Mouse (Mus musculus): ENCODE data around the gene Ccdc190. TPM values are rescaled to one million over a fixed set of nuclear protein-coding genes. Genes with fewer than 3 reads are reported as not detected.

The Ccdc190 gene
- polyA plus RNA-seq, 1 experiment from 2014 or later, result 0.11 TPM

DNA sequence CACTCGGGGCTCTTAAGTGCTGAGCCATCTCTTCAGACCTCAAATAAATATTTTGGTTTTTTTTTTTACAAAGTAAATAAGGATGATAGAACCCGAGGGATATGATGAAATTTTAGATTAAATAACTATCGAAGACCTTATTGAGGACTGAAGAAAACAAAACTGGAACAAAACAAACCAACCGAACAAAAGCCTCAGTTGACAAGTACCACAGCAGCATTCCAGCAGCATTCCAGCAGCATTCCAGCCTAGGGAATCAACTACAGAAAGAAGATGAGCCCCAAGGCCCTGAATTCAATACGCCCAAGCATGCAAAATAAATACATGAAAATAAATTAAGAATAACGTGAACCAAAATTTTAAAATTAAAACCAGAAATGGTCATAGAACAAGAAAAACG, 21.5 kb downstream of the Ccdc190 start:
- Histone ChIP-seq H3K4me1 (replicated peaks; ENCODE audit: control insufficient read depth, insufficient read depth) (no peaks in the 10 kb centered on the region), H3K9ac (ENCODE audit: low read length) (no peak overlapping the region)
- 55% methylated on average over 7 of the region's 7 CpGs for WGBS

DNA sequence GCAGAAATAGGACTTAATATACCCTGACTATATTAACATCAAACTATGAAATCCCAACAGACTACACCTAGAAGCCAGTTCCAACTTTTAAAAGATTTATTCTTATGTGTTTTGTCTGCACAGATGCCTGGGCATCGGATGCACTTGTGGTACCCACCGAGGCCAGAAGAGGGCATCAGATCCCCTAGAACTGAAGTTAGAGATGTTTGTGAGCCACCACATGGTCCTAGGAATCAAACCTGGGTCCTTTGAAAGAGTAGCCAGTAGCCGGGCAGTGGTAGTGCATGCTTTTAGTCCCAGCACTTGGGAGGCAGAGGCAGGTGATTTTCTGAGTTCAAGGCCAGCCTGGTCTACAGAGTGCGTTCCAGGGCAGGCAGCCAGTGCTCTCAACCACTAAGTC, 22.2 kb downstream of the Ccdc190 start:
- DNase-seq (ENCODE audit: low spot score), result no peak
- TF ChIP-seq EP300 (optimal IDR thresholded peaks at IDR 0.05) (no peak), CTCF (IDR thresholded peaks at IDR 0.05; ENCODE audit: low read depth) (peak; percentile 54)
- Histone ChIP-seq H3K9me3 (ENCODE audit: control insufficient read depth, low read length) (no peaks in the 10 kb centered on the region), H3K4me2 (replicated peaks; ENCODE audit: low read depth) (no peak overlapping the region), H3K9ac (ENCODE audit: low read length) (no peak overlapping the region), H3K4me1 (replicated peaks; ENCODE audit: control insufficient read depth, insufficient read depth) (no peaks in the 10 kb centered on the region), H3K27me3 (ENCODE audit: control insufficient read depth, insufficient read depth, low read length) (no peaks in the 10 kb centered on the region), H3K4me3 (ENCODE audit: low read depth, low read length) (no peak overlapping the region), H3K36me3 (ENCODE audit: control insufficient read depth, insufficient read depth, low read length) (peaks cover 7% of the 10 kb centered on the region; the same call in 1 of the 2 replicates), H3K27ac (replicated peaks) (no peak overlapping the region)
- 91% methylated on average over 4 of the region's 4 CpGs for WGBS
- ATAC-seq (ENCODE audit: low FRiP score, low TSS enrichment), result no peak

More for the DNA sequence above, 21.5 kb downstream of the Ccdc190 start:
- Histone ChIP-seq H3K27ac (replicated peaks) (no peak overlapping the region), H3K36me3 (ENCODE audit: control insufficient read depth, insufficient read depth, low read length) (peaks cover 5% of the 10 kb centered on the region; the same call in 1 of the 2 replicates), H3K27me3 (ENCODE audit: control insufficient read depth, insufficient read depth, low read length) (no peaks in the 10 kb centered on the region), H3K4me2 (replicated peaks; ENCODE audit: low read depth) (no peak overlapping the region), H3K9me3 (ENCODE audit: control insufficient read depth, low read length) (no peaks in the 10 kb centered on the region), H3K4me3 (ENCODE audit: low read depth, low read length) (no peak overlapping the region)
- no peak for ATAC-seq (ENCODE audit: low FRiP score, low TSS enrichment)
- no peak for TF ChIP-seq EP300 (optimal IDR thresholded peaks at IDR 0.05)
- no peak for TF ChIP-seq CTCF (IDR thresholded peaks at IDR 0.05; ENCODE audit: low read depth)
- DNase-seq (ENCODE audit: low spot score), result no peak

DNA sequence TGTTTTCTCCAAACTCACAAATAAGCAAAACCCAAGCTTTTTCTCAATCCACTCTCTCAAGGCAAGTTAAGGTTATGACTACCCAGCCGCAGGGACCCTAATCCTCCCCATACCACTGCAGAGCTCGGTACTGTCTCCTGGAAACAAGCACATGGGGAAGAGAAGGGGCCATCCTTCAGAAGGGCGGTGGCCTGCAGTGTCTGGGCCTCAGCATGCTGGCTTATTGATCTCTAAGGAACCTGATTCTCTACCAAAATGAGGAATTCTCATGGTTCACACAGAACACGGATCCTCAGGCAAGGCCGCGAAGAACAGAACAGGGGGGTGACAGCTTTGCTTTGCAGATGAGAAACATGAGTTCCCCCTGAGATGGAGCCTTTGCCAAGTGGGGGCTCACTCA, 23.1 kb downstream of the Ccdc190 start:
- no peak for ATAC-seq (ENCODE audit: low FRiP score, low TSS enrichment)
- H3K27ac ChIP-seq (replicated peaks), result no peak overlapping the region
- no peaks in the 10 kb centered on the region for H3K9me3 ChIP-seq (ENCODE audit: control insufficient read depth, low read length)
- no peak overlapping the region for H3K4me2 ChIP-seq (replicated peaks; ENCODE audit: low read depth)
- no peaks in the 10 kb centered on the region for H3K4me1 ChIP-seq (replicated peaks; ENCODE audit: control insufficient read depth, insufficient read depth)
- no peak overlapping the region for H3K4me3 ChIP-seq (ENCODE audit: low read depth, low read length)
- 88% methylated on average over 6 of the region's 6 CpGs for WGBS
- H3K9ac ChIP-seq (ENCODE audit: low read length), result no peak overlapping the region
- H3K36me3 ChIP-seq (ENCODE audit: control insufficient read depth, insufficient read depth, low read length), result peaks cover 9% of the 10 kb centered on the region; the same call in 1 of the 2 replicates
- DNase-seq (ENCODE audit: low spot score), result no peak
- TF ChIP-seq EP300 (optimal IDR thresholded peaks at IDR 0.05), result no peak
- TF ChIP-seq CTCF (IDR thresholded peaks at IDR 0.05; ENCODE audit: low read depth), result no peak
- no peaks in the 10 kb centered on the region for H3K27me3 ChIP-seq (ENCODE audit: control insufficient read depth, insufficient read depth, low read length)

GRCm38 (mm10) chr1:169952636-169953035, 24.2 kb downstream of the Ccdc190 start:
- Histone ChIP-seq H3K27ac (replicated peaks) (no peak overlapping the region), H3K4me1 (replicated peaks; ENCODE audit: control insufficient read depth, insufficient read depth) (no peaks in the 10 kb centered on the region), H3K27me3 (ENCODE audit: control insufficient read depth, insufficient read depth, low read length) (no peaks in the 10 kb centered on the region), H3K4me2 (replicated peaks; ENCODE audit: low read depth) (no peak overlapping the region), H3K4me3 (ENCODE audit: low read depth, low read length) (no peak overlapping the region), H3K9me3 (ENCODE audit: control insufficient read depth, low read length) (no peaks in the 10 kb centered on the region), H3K9ac (ENCODE audit: low read length) (no peak overlapping the region), H3K36me3 (ENCODE audit: control insufficient read depth, insufficient read depth, low read length) (peaks cover 9% of the 10 kb centered on the region; the same call in 1 of the 2 replicates)
- ATAC-seq (ENCODE audit: low FRiP score, low TSS enrichment) (no peak), DNase-seq (ENCODE audit: low spot score) (no peak)
- TF ChIP-seq CTCF (IDR thresholded peaks at IDR 0.05; ENCODE audit: low read depth), result no peak
- WGBS, result 95% methylated on average over 10 of the region's 10 CpGs

- TF ChIP-seq EP300 (optimal IDR thresholded peaks at IDR 0.05) (no peak), CTCF (IDR thresholded peaks at IDR 0.05; ENCODE audit: low read depth) (no peak)
- Histone ChIP-seq H3K9me3 (ENCODE audit: control insufficient read depth, low read length) (no peaks in the 10 kb centered on the region), H3K9ac (ENCODE audit: low read length) (no peak overlapping the region), H3K4me3 (ENCODE audit: low read depth, low read length) (no peak overlapping the region), H3K36me3 (ENCODE audit: control insufficient read depth, insufficient read depth, low read length) (peaks cover 11% of the 10 kb centered on the region; the same call in 1 of the 2 replicates), H3K27me3 (ENCODE audit: control insufficient read depth, insufficient read depth, low read length) (no peaks in the 10 kb centered on the region), H3K4me2 (replicated peaks; ENCODE audit: low read depth) (no peak overlapping the region), H3K4me1 (replicated peaks; ENCODE audit: control insufficient read depth, insufficient read depth) (no peaks in the 10 kb centered on the region), H3K27ac (replicated peaks) (no peak overlapping the region)
- 96% methylated on average over 10 of the region's 10 CpGs for WGBS
- DNase-seq (ENCODE audit: low spot score) (no peak), ATAC-seq (ENCODE audit: low FRiP score, low TSS enrichment) (no peak)
Measured at GRCm38 (mm10) chr1:169953106-169953505, 24.7 kb downstream of the Ccdc190 start.

DNA sequence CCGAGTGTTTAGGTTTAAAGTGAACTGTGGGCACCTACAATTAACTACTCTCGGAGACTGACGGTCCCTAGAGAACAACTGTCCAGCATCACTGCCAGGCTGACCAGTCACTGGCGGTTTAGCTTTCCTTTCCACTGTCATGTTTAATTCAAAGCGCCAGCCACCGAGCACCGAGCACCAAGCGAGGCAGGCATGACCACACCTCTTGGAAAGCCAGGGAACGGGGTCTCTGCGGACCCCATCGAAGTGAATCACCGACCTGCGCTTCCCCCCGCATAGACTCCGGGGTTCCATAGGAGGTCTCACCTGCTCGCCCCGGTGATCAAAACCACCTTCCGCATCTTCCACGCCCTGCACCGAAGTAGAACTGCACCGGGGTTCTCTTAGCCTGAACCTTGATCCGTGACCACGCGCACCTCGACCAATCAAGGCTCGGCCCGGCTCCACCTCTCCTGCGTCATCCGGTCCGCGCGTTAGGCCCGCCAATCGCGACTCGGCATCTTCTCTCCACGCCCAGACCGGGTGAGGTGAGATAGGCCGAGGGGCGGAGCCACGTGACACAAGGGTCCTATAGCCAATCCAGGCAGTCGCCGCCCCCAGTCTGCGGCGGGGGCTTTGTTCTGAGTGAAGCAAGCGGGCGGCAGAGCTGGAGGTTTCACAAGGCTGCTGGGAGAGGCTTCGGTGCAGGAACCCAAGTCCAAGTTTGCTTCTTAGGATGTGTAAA, 40.5 kb downstream of the Ccdc190 start, which contains the start of gene Hsd17b7:
Hsd17b7 (minus strand) TSS at position 450 of the 724 bp plus-strand sequence.
- peak; percentile 100 for ATAC-seq (ENCODE audit: low FRiP score, low TSS enrichment)
- Histone ChIP-seq H3K27me3 (ENCODE audit: control insufficient read depth, insufficient read depth, low read length) (no peaks in the 10 kb centered on the region), H3K4me3 (ENCODE audit: low read depth, low read length) (peak within 1 kb of the TSS; percentile 54), H3K9ac (ENCODE audit: low read length) (peak within 1 kb of the TSS; percentile 55), H3K4me1 (replicated peaks; ENCODE audit: control insufficient read depth, insufficient read depth) (0 out of 2 replicates have a peak, but pooled peaks cover 3% of the 10 kb centered on the region), H3K9me3 (ENCODE audit: control insufficient read depth, low read length) (no peaks in the 10 kb centered on the region), H3K27ac (replicated peaks) (peak within 1 kb of the TSS; percentile 69), H3K36me3 (ENCODE audit: control insufficient read depth, insufficient read depth, low read length) (0 out of 2 replicates have a peak, but pooled peaks cover 2% of the 10 kb centered on the region), H3K4me2 (replicated peaks; ENCODE audit: low read depth) (peak within 1 kb of the TSS; percentile 84)
- peak; percentile 100 for DNase-seq (ENCODE audit: low spot score)
- 1% methylated on average over 48 of the region's 48 CpGs for WGBS
- TF ChIP-seq EP300 (optimal IDR thresholded peaks at IDR 0.05) (no peak), CTCF (IDR thresholded peaks at IDR 0.05; ENCODE audit: low read depth) (peak; percentile 12; the same call in 1 of the 2 replicates)

All from stomach, postnatal 0 days (tissue).